Mouse (Mus musculus) ES-E14 (cell line): ENCODE data around the gene Plcxd2.

ENCODE experiments used
- CHD2 ChIP-seq: IDR thresholded peaks from 2 replicates; pipeline ENCODE4 v1.6.1; 2014; ENCODE audit warnings: mild to moderate bottlenecking, low read depth, low read length, inconsistent platforms
- HCFC1 ChIP-seq: IDR thresholded peaks from 2 replicates; pipeline ENCODE4 v1.6.1; 2012; ENCODE audit warnings: low read length, inconsistent platforms, borderline replicate concordance; ENCODE audit not compliant: insufficient read depth

DNA sequence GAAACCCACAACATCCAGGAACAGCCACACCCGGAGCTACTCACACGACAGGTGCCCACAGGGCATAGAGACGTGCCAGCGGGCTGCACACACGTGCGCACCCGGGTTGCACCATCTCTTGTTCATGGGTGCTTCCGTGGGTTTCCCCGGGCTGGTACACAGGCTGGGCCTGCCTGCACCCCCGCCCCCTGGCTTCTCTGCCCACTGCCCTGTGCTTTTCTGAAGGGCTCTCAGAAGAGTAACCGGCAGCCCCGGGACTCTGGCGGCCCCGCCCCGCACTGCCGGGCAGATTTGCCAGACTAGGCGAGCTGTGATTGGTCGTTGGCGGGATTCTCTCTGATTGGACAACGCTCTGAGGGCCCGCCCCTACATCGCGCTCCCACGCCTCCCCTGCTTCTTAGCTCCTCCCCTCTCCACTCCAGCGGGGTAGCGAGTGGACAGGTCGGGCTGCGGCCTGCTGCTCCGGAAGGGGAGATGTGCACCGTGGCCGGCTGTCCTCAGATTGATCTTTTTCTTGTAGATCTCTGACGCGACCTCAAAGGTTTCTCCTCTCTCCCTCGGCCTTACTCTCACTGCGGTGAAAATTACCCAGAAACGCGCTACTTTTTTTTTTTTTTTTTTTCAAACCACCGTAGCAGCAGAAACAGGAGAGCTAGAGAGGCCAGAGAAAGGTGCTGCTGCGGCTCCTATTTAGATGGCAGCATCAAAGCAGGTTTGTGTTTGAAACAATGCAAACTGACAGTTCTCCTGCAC is at the start of gene Plcxd2:
- TF ChIP-seq HCFC1 (no peak), CHD2 (no peak)
